Mouse (Mus musculus): ENCODE measurements around the gene Pak2. TPM values are rescaled to one million over a fixed set of nuclear protein-coding genes. Genes with fewer than 3 reads are reported as not detected.

Pak2 gene
- polyA plus RNA-seq, 1 experiment from 2014 or later, result 52.2 TPM

DNA sequence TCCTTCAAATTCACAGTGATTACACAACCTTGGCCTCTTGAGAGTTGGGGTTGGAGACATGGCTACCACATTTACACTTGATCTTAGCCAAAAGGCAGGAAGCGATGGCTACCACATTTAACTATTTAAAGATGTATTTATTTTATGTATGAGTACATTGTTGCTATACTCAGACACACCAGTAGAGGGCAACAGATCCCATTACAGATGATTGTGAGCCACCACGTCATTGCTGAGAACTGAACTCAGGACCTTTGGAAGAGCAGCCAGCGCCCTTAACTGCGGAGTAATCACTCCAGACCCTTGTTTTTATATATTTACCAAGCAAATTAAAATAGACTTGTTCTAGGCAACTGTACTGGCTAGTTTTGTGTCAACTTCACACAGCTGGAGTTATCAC is 36.8 kb downstream of the Pak2 start:
- Histone ChIP-seq H3K4me1 (no peaks in the 10 kb centered on the region), H3K36me3 (peaks cover 62% of the 10 kb centered on the region)

DNA sequence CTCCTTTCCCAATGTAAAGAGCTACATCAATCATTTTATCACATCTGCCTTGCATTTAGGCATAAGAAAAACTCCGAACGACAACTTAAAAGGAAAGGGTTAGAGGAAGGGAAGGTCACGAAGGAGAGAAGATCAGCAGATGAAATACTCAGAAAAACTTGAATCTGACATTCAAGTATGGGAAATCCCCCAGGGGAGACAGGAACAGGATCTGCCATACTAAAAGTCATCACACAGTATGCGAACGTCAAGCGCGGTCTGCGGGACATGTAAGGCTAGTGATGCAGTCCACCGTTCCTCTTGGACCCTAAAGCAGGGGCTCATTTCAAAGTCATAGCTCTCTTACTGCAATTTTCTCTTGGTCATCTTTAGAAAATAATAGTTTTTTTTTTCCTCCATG is 59.5 kb downstream of the Pak2 start:
- Histone ChIP-seq H3K4me1 (no peaks in the 10 kb centered on the region), H3K27ac (replicated peaks) (no peak overlapping the region), H3K36me3 (peaks cover 69% of the 10 kb centered on the region), H3K4me3 (no peak overlapping the region), H3K4me2 (replicated peaks) (no peak overlapping the region), H3K9me3 (no peaks in the 10 kb centered on the region), H3K27me3 (no peaks in the 10 kb centered on the region), H3K9ac (replicated peaks) (no peak overlapping the region)
- WGBS, result 95% methylated on average over 9 of the region's 9 CpGs
- no peak for ATAC-seq (ENCODE audit: low FRiP score, low read depth)

More for the DNA sequence above, 36.8 kb downstream of the Pak2 start:
- 90% methylated on average over 4 of the region's 4 CpGs for WGBS
- no peaks in the 10 kb centered on the region for H3K27me3 ChIP-seq
- no peaks in the 10 kb centered on the region for H3K9me3 ChIP-seq
- ATAC-seq (ENCODE audit: low FRiP score, low read depth), result no peak
- no peak overlapping the region for H3K27ac ChIP-seq (replicated peaks)
- no peak overlapping the region for H3K4me3 ChIP-seq
- no peak overlapping the region for H3K9ac ChIP-seq (replicated peaks)
- no peak overlapping the region for H3K4me2 ChIP-seq (replicated peaks)

- no peak overlapping the region for H3K4me3 ChIP-seq
- H3K36me3 ChIP-seq, result peaks cover 21% of the 10 kb centered on the region; the same call in 1 of the 2 replicates
- H3K4me2 ChIP-seq (replicated peaks), result no peak overlapping the region
- no peaks in the 10 kb centered on the region for H3K9me3 ChIP-seq
- 83% methylated on average over 4 of the region's 4 CpGs for WGBS
- no peak overlapping the region for H3K27ac ChIP-seq (replicated peaks)
- H3K4me1 ChIP-seq, result no peaks in the 10 kb centered on the region; the same call in 1 of the 2 replicates
- H3K9ac ChIP-seq (replicated peaks), result no peak overlapping the region
- H3K27me3 ChIP-seq, result no peaks in the 10 kb centered on the region
- ATAC-seq (ENCODE audit: low FRiP score, low read depth), result no peak
These were observed 68.8 kb downstream of the Pak2 start for GRCm38 (mm10) chr16:32010330-32010729.

DNA sequence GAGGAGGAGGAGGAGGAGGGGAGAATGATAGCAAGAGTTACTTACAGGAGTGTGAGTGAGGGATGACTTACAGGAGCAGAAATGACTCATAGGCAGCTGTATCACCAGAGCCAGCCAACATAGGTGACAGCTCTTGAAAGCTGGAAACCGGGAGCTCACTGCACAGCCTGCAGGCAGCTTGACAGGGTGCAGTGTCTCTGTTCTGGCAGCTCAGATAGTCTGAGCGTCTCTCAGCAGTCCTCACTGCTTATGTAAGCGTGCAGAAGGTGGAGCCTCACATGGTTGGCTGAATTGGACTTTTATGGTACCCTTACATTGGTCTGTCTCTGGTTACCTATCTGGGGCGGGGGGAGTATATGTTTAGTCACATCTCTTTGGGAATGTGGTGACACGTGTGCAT is 69.2 kb downstream of the Pak2 start:
- ATAC-seq (ENCODE audit: low FRiP score, low read depth), result no peak
- peaks cover 17% of the 10 kb centered on the region; the same call in 1 of the 2 replicates for H3K36me3 ChIP-seq
- no peaks in the 10 kb centered on the region for H3K27me3 ChIP-seq
- no peaks in the 10 kb centered on the region; the same call in 1 of the 2 replicates for H3K4me1 ChIP-seq
- no peak overlapping the region for H3K4me2 ChIP-seq (replicated peaks)
- H3K9me3 ChIP-seq, result no peaks in the 10 kb centered on the region
- 45% methylated on average over 5 of the region's 5 CpGs for whole genome bisulfite sequencing
- H3K27ac ChIP-seq (replicated peaks), result no peak overlapping the region
- H3K4me3 ChIP-seq, result no peak overlapping the region
- H3K9ac ChIP-seq (replicated peaks), result no peak overlapping the region

GRCm38 (mm10) chr16:32008529-32009293 is 70.4 kb downstream of the Pak2 start:
- no peaks in the 10 kb centered on the region for H3K27me3 ChIP-seq
- ATAC-seq (ENCODE audit: low FRiP score, low read depth), result no peak
- H3K36me3 ChIP-seq, result peaks cover 12% of the 10 kb centered on the region; the same call in 1 of the 2 replicates
- peaks cover under 1% of the 10 kb centered on the region; the same call in 1 of the 2 replicates for H3K4me1 ChIP-seq
- no peak overlapping the region for H3K9ac ChIP-seq (replicated peaks)
- H3K27ac ChIP-seq (replicated peaks), result no peak overlapping the region
- no peak overlapping the region for H3K4me2 ChIP-seq (replicated peaks)
- 77% methylated on average over 10 of the region's 10 CpGs for WGBS
- no peak overlapping the region for H3K4me3 ChIP-seq
- H3K9me3 ChIP-seq, result no peaks in the 10 kb centered on the region

DNA sequence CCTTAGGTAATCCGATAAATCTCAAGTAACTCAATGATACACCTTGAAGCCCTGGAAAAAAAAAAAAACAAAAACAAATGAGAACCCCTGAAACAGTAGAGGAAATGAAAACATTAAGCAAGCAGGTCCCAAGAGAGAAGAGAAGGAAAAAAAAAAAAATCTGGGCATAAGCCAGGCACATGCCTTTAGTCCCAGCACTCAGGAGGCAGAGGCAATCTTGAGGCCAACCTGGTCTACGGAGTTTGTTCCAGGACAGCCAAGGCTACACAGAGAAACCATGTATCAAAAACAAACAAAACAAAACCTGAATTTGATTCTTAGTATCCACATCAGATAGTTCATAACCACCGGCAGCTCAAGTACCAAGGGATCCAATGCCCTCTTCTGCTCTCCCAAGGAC is 74.4 kb downstream of the Pak2 start:
- Histone ChIP-seq H3K4me3 (no peak overlapping the region), H3K9me3 (no peaks in the 10 kb centered on the region), H3K9ac (replicated peaks) (no peak overlapping the region), H3K4me1 (peaks cover 20% of the 10 kb centered on the region), H3K27ac (replicated peaks) (no peak overlapping the region), H3K27me3 (no peaks in the 10 kb centered on the region), H3K4me2 (replicated peaks) (no peak overlapping the region), H3K36me3 (0 out of 2 replicates have a peak, but pooled peaks cover 1% of the 10 kb centered on the region)
- ATAC-seq (ENCODE audit: low FRiP score, low read depth), result no peak
- WGBS, result 97% methylated on average over 3 of the region's 3 CpGs

GRCm38 (mm10) chr16:32002509-32003477 is 76.3 kb downstream of the Pak2 start, which contains the start of gene Senp5:
TSS of gene Senp5 (minus strand) at chr16:32003287.
- Histone ChIP-seq H3K9ac (replicated peaks) (peak within 1 kb of the TSS; percentile 92), H3K4me1 (peaks cover 20% of the 10 kb centered on the region), H3K27ac (replicated peaks) (peak within 1 kb of the TSS; percentile 72), H3K36me3 (peaks cover 3% of the 10 kb centered on the region; the same call in 1 of the 2 replicates), H3K9me3 (no peaks in the 10 kb centered on the region), H3K4me2 (replicated peaks) (peak within 1 kb of the TSS; percentile 91), H3K27me3 (no peaks in the 10 kb centered on the region), H3K4me3 (peak within 1 kb of the TSS; percentile 81)
- ATAC-seq (ENCODE audit: low FRiP score, low read depth), result peak; percentile 97
- WGBS, result 1% methylated on average over 66 of the region's 66 CpGs

- Histone ChIP-seq H3K4me3 (no peak overlapping the region), H3K36me3 (peaks cover 18% of the 10 kb centered on the region), H3K9me3 (no peaks in the 10 kb centered on the region), H3K4me1 (peaks cover 4% of the 10 kb centered on the region), H3K27ac (replicated peaks) (no peak overlapping the region), H3K27me3 (no peaks in the 10 kb centered on the region), H3K4me2 (replicated peaks) (no peak overlapping the region), H3K9ac (replicated peaks) (no peak overlapping the region)
- no peak for ATAC-seq (ENCODE audit: low FRiP score, low read depth)
- 87% methylated on average over 5 of the region's 5 CpGs for WGBS
These were observed 82.8 kb downstream of the Pak2 start for GRCm38 (mm10) chr16:31996371-31996770.

DNA sequence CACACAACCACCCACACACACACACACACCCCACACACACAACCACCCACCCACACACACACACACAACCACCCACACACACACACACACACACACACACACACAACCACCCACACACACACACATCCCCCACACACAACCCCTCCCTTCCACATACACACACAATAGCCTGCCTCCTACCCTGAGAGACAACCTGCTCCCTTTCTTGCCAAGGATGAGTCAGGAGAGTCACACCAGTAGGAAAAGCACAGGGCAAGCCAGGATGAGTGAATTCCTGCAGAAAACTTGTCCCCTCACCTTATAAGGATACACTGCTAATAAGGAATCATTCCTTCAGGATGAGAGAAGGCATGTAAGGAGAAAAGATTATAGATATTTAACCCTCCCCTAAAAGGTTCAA is 85.2 kb downstream of the Pak2 start:
- no peak overlapping the region for H3K27ac ChIP-seq (replicated peaks)
- H3K4me3 ChIP-seq, result no peak overlapping the region
- ATAC-seq (ENCODE audit: low FRiP score, low read depth), result no peak
- H3K4me2 ChIP-seq (replicated peaks), result no peak overlapping the region
- H3K9ac ChIP-seq (replicated peaks), result no peak overlapping the region
- H3K27me3 ChIP-seq, result no peaks in the 10 kb centered on the region
- no peaks in the 10 kb centered on the region for H3K4me1 ChIP-seq
- peaks cover 27% of the 10 kb centered on the region for H3K36me3 ChIP-seq
- H3K9me3 ChIP-seq, result no peaks in the 10 kb centered on the region

GRCm38 (mm10) chr16:31993195-31993594 is 85.9 kb downstream of the Pak2 start:
- H3K4me1 ChIP-seq, result no peaks in the 10 kb centered on the region
- peaks cover 35% of the 10 kb centered on the region for H3K36me3 ChIP-seq
- H3K4me3 ChIP-seq, result no peak overlapping the region
- no peak for ATAC-seq (ENCODE audit: low FRiP score, low read depth)
- no peaks in the 10 kb centered on the region for H3K27me3 ChIP-seq
- H3K4me2 ChIP-seq (replicated peaks), result no peak overlapping the region
- no peak overlapping the region for H3K27ac ChIP-seq (replicated peaks)
- H3K9me3 ChIP-seq, result no peaks in the 10 kb centered on the region
- WGBS, result 93% methylated on average over 4 of the region's 4 CpGs
- no peak overlapping the region for H3K9ac ChIP-seq (replicated peaks)

DNA sequence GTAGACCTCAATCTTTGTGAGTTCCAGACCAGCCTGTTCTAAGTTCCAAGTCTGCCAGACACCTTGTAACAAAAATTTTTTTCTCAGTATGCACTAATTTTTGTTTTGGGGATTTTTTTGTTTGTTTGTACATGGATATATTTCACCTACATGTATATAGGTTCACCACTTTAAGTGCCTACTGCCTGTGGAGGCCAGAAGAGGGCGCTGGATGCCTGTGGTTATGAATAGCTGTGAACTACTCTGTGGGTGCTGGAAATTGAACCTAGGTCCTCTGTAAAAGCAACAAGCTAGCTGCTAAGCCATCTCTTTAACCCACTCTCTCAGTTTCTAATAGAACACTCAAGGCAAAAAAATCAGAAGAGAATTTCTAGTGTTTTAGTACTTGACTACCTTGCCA is 87.1 kb downstream of the Pak2 start:
- no peaks in the 10 kb centered on the region for H3K27me3 ChIP-seq
- H3K27ac ChIP-seq (replicated peaks), result no peak overlapping the region
- 42% methylated on average over 1 of the region's 1 CpGs for WGBS
- ATAC-seq (ENCODE audit: low FRiP score, low read depth), result no peak
- H3K4me1 ChIP-seq, result no peaks in the 10 kb centered on the region
- H3K4me2 ChIP-seq (replicated peaks), result no peak overlapping the region
- H3K9ac ChIP-seq (replicated peaks), result no peak overlapping the region
- H3K9me3 ChIP-seq, result no peaks in the 10 kb centered on the region
- peaks cover 34% of the 10 kb centered on the region for H3K36me3 ChIP-seq
- H3K4me3 ChIP-seq, result no peak overlapping the region

DNA sequence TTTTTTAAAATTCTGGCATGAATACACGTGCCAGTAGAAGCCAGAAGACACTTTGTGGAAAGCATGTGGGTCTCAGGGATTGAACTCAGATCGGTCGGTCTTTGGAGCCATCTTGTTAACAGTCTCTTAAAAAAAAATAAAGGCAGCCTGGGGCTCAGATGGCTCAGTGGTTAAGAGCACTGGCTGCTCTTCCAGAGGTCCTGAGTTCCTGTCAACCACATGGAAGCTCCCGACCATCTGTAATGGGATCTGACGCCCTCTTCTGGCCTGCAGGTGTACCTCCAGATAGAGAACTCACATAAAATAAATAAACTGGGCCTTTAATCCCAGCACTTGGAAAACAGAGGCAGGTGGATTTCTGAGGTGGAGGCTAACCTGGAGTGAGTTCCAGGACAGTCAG is 98.2 kb downstream of the Pak2 start:
- H3K36me3 ChIP-seq, result peaks cover 42% of the 10 kb centered on the region
- 80% methylated on average over 5 of the region's 5 CpGs for WGBS

More for the DNA sequence above, 98.2 kb downstream of the Pak2 start:
- Histone ChIP-seq H3K4me3 (no peak overlapping the region), H3K9ac (replicated peaks) (no peak overlapping the region), H3K27me3 (no peaks in the 10 kb centered on the region), H3K27ac (replicated peaks) (no peak overlapping the region), H3K4me1 (no peaks in the 10 kb centered on the region), H3K4me2 (replicated peaks) (no peak overlapping the region), H3K9me3 (no peaks in the 10 kb centered on the region)
- ATAC-seq (ENCODE audit: low FRiP score, low read depth), result no peak

Measured in midbrain, embryonic 12.5 days (tissue).